Mouse (Mus musculus): ENCODE results near the gene Gm49721.
"Not testable (repeated sequence)": the region's sequence is repeated elsewhere in the genome, so short reads cannot be mapped to it uniquely, and the experiment has no call there.

Gm49721 gene

GRCm38 (mm10) chr17:6979380-6979779 lies 676 bp downstream of the Gm49721 start:
- in situ Hi-C loops (cut with MboI, MseI), result not testable (repeated sequence)

GRCm38 (mm10) chr17:6980144-6980543 lies 1.4 kb downstream of the Gm49721 start:
- in situ Hi-C loops (cut with MboI, MseI), result not testable (repeated sequence)

GRCm38 (mm10) chr17:6986118-6986517 lies 7.4 kb downstream of the Gm49721 start:
- in situ Hi-C loops (cut with MboI, MseI), result not testable (repeated sequence)

- in situ Hi-C loops (cut with MboI, MseI), result loop anchor here (5.0 kb wide), 1 partner anchor 1137 kb away; no protein-coding TSS in a partner anchor
These were observed 16.8 kb downstream of the Gm49721 start for GRCm38 (mm10) chr17:6995504-6995903.

GRCm38 (mm10) chr17:6996826-6997225 lies 18.1 kb downstream of the Gm49721 start:
- in situ Hi-C loops (cut with MboI, MseI), result loop anchor here (5.0 kb wide), 1 partner anchor 1135 kb away; no protein-coding TSS in a partner anchor

- in situ Hi-C loops (cut with MboI, MseI), result loop anchor here (5.0 kb wide), 1 partner anchor 1134 kb away; no protein-coding TSS in a partner anchor
These were observed 19.2 kb downstream of the Gm49721 start for GRCm38 (mm10) chr17:6997778-6998490.

GRCm38 (mm10) chr17:7001790-7002585 lies 23.3 kb downstream of the Gm49721 start:
- in situ Hi-C loops (cut with MboI, MseI), result not testable (repeated sequence)

- in situ Hi-C loops (cut with MboI, MseI), result not testable (repeated sequence)
These were observed 24.7 kb downstream of the Gm49721 start for GRCm38 (mm10) chr17:7003392-7003791.

- in situ Hi-C loops (cut with MboI, MseI), result not testable (repeated sequence)
These were observed 26.9 kb downstream of the Gm49721 start for GRCm38 (mm10) chr17:7005646-7006045.

GRCm38 (mm10) chr17:7008885-7009284 lies 30.2 kb downstream of the Gm49721 start:
- in situ Hi-C loops (cut with MboI, MseI), result not testable (repeated sequence)

GRCm38 (mm10) chr17:7009440-7009839 lies 30.7 kb downstream of the Gm49721 start:
- in situ Hi-C loops (cut with MboI, MseI), result not testable (repeated sequence)

GRCm38 (mm10) chr17:7009901-7010300 lies 31.2 kb downstream of the Gm49721 start:
- in situ Hi-C loops (cut with MboI, MseI), result not testable (repeated sequence)

- in situ Hi-C loops (cut with MboI, MseI), result not testable (repeated sequence)
These were observed 35.5 kb downstream of the Gm49721 start for GRCm38 (mm10) chr17:7014190-7014589.

GRCm38 (mm10) chr17:7025257-7025656 lies 46.6 kb downstream of the Gm49721 start, which contains the start of gene Gm1604a:
Gene Gm1604a (plus strand): TSS chr17:7025568.
- in situ Hi-C loops (cut with MboI, MseI), result not testable (repeated sequence)

GRCm38 (mm10) chr17:7025764-7026346 lies 47.2 kb downstream of the Gm49721 start:
- in situ Hi-C loops (cut with MboI, MseI), result not testable (repeated sequence)

GRCm38 (mm10) chr17:7030204-7030603 lies 51.5 kb downstream of the Gm49721 start:
- in situ Hi-C loops (cut with MboI, MseI), result not testable (repeated sequence)

- in situ Hi-C loops (cut with MboI, MseI), result not testable (repeated sequence)
These were observed 52.0 kb downstream of the Gm49721 start for GRCm38 (mm10) chr17:7030622-7031174.

- in situ Hi-C loops (cut with MboI, MseI), result not testable (repeated sequence)
These were observed 54.8 kb downstream of the Gm49721 start for GRCm38 (mm10) chr17:7033192-7034166.

- in situ Hi-C loops (cut with MboI, MseI), result not testable (repeated sequence)
These were observed 90.4 kb downstream of the Gm49721 start for GRCm38 (mm10) chr17:7068997-7069539.
